Comparison of ENCODE assay signal across 8 mouse cellular contexts in the genomic region with DNA sequence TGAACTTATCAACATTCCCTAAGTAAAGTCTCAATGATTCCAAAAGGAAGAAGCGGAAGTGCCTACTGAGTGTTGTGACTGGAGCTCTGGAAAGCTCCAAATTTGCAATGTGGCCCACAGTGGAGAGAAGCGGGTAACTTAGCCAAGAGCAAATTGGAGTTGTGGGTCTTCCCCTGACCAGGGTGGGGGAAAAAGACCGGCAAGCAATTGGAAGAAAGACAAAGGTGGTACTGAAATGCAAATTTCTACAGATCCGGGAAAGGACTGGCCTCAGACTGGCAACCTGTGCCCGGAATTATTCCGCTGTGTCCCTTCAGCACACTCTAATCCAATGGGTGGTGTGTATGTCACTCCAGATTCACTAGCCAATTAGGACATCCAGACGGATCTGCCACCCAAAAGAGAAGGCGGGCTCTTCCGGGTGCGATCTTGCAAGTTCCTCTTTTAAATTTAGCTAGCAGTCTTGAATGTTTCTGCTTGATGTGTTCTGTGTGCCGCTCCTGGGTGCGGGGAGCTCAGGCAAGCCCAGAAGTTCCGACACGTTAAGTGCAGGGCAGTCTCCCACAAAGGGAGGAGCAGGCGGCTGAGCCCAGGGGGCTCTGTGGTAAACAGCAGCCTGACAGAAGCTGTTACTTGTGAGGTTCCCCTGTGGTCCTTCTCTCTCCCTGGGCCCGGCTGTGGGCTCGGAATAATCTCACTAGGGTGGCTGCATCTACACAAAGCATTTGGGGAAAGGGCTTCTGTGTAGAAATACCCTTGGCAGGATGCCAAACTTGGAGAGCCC. TPM values are rescaled to one million over a fixed set of nuclear protein-coding genes. Genes with fewer than 3 reads are reported as not detected.
DNase-seq lines count a peak whose midpoint lies in the region; ATAC-seq and TF ChIP-seq lines count a peak whose summit lies in the region.

No protein-coding gene starts in this region.

- no peak for TF ChIP-seq CTCF in layer of hippocampus, adult 2 months (conservative IDR thresholded peaks at IDR 0.05)
- no peak for TF ChIP-seq CTCF in lung, adult 2 months (IDR thresholded peaks at IDR 0.05; ENCODE audit: insufficient read depth, low read length)

- no peaks in the 10 kb centered on the region for H3K4me1 ChIP-seq in lung, adult 2 months (ENCODE audit: control insufficient read depth, insufficient read depth, low read length)

- 1% methylated on average over 17 of the region's 17 CpGs for WGBS in lung, adult 2 months

- peak overlapping the region; percentile 67 for H3K4me3 ChIP-seq in layer of hippocampus, adult 2 months
- peak overlapping the region; percentile 98 for H3K4me3 ChIP-seq in lung, adult 2 months (replicated peaks; ENCODE audit: extremely low read depth, low read depth, low read length)

- TF ChIP-seq POLR2A in lung, adult 2 months (IDR thresholded peaks at IDR 0.05; ENCODE audit: borderline replicate concordance, extremely low read depth, low read depth, low read length): peak; percentile 58; the same call in 1 of the 2 replicates

- H3K27ac ChIP-seq in layer of hippocampus, adult 2 months: peak overlapping the region; percentile 93

- ATAC-seq in neutrophil, adult 5-6 weeks (ENCODE audit: extremely low read depth, insufficient number of reproducible peaks, low FRiP score, poor library complexity, severe bottlenecking): peak; percentile 99

- DNase-seq in Muller cell, postnatal 12 days (ENCODE audit: inconsistent ontology term): peak; percentile 87
- peak; percentile 91 for DNase-seq in cerebellum, adult 9-10 months
- peak; percentile 76 for DNase-seq in forelimb bud, embryonic 11.5 days (ENCODE audit: low read depth, low spot score)
- DNase-seq in heart, postnatal 4 days: peak; percentile 80
- peak; percentile 77 to 88 for DNase-seq in layer of hippocampus, adult 2 months (ENCODE audit: low spot score in 2 of 2)
- peak; percentile 78 for DNase-seq in lung, adult 2 months
- DNase-seq in testis, postnatal 14 days (ENCODE audit: low spot score): peak; percentile 84

RNA-seq across cellular contexts. Expression of gene 1810024B03Rik, which starts 25.3 kb away (rescaled TPM):
- total RNA-seq in heart, postnatal 4 days (2021): under 1 TPM; 0.45 to 0.50 TPM
- 1 to 10 TPM in 1 of 2 experiments, under 1 TPM in 1; 0.91 to 1.1 TPM for total RNA-seq in layer of hippocampus, adult 2 months (2021)
- polyA plus RNA-seq in lung, adult 2 months (2012; rRNA removed): 1.2 and 1.6 TPM in 2 replicates
- total RNA-seq in neutrophil, adult 5-6 weeks (2017): 1.3 and 2.3 TPM in 2 replicates

RNA-seq across cellular contexts. Expression of gene Snrnp200, which starts 25.4 kb away (rescaled TPM):
- 10 to 100 TPM; 72.0 to 73.4 TPM for total RNA-seq in heart, postnatal 4 days (2021)
- total RNA-seq in layer of hippocampus, adult 2 months (2021): 10 to 100 TPM; 94.9 to 95.2 TPM
- polyA plus RNA-seq in lung, adult 2 months (2012; rRNA removed): 41.4 and 52.0 TPM in 2 replicates
- 180 and 197 TPM in 2 replicates for total RNA-seq in neutrophil, adult 5-6 weeks (2017)

RNA-seq across cellular contexts. Expression of gene Itpripl1, which starts 39.5 kb away (rescaled TPM):
- 10 to 100 TPM; 10.4 to 11.2 TPM for total RNA-seq in heart, postnatal 4 days (2021)
- 1 to 10 TPM; 2.6 TPM for total RNA-seq in layer of hippocampus, adult 2 months (2021)
- 12.8 and 14.6 TPM in 2 replicates for polyA plus RNA-seq in lung, adult 2 months (2012; rRNA removed)
- total RNA-seq in neutrophil, adult 5-6 weeks (2017): 14.2 and 18.0 TPM in 2 replicates

RNA-seq across cellular contexts. Expression of gene Ncaph, which starts 49.0 kb away (rescaled TPM):
- 10 to 100 TPM; 34.7 to 38.3 TPM for total RNA-seq in heart, postnatal 4 days (2021)
- 1 to 10 TPM; 1.3 to 1.6 TPM for total RNA-seq in layer of hippocampus, adult 2 months (2021)
- 1.6 and 2.9 TPM in 2 replicates for polyA plus RNA-seq in lung, adult 2 months (2012; rRNA removed)
- 2.3 and 5.4 TPM in 2 replicates for total RNA-seq in neutrophil, adult 5-6 weeks (2017)

Comparison
In these comparisons a context has a peak if more than half of its experiments do, and no peak if none do; other contexts are left out.
1. Peak in every context shown above with its lines: DNase-seq, ATAC-seq, H3K4me3 ChIP-seq and H3K27ac ChIP-seq.